Mouse (Mus musculus) bone marrow macrophage, adult 2 months (primary cell): ENCODE data around the gene Rbm42. TPM values are rescaled to one million over a fixed set of nuclear protein-coding genes. Genes with fewer than 3 reads are reported as not detected.

ENCODE experiments used
- H3K27ac ChIP-seq: 2 replicates; pipeline ENCODE4 v1.5.1; 2012; ENCODE audit warnings: low read depth, low read length; ENCODE audit not compliant: insufficient read depth
- H3K4me1 ChIP-seq: 2 replicates; pipeline ENCODE4 v1.6.1; 2012; ENCODE audit warnings: low read length; ENCODE audit not compliant: control insufficient read depth, insufficient read depth
- H3K4me3 ChIP-seq: 2 replicates; pipeline ENCODE4 v1.5.1; 2012; ENCODE audit warnings: mild to moderate bottlenecking, low read length, moderate library complexity; ENCODE audit not compliant: insufficient read depth
- CTCF ChIP-seq: IDR thresholded peaks from 2 replicates; pipeline ENCODE4 v1.5.1; 2012; ENCODE audit warnings: low read depth, mild to moderate bottlenecking, low read length, moderate library complexity
- POLR2A ChIP-seq: IDR thresholded peaks from 2 replicates; pipeline ENCODE4 v1.6.1; 2012; ENCODE audit warnings: mild to moderate bottlenecking, low read depth, low read length, borderline replicate concordance
- polyA plus RNA-seq: library from polyadenylated mRNA; stranded (reverse); fragments of >200 nt; gene quantifications from 2 replicates; pipeline ENCODE4 v1.2.4, GENCODE M21; 2012; ENCODE audit not compliant: missing spikeins, insufficient read depth, insufficient read length

The Rbm42 gene
- polyA plus RNA-seq, 1 experiment = 59.6 TPM

DNA sequence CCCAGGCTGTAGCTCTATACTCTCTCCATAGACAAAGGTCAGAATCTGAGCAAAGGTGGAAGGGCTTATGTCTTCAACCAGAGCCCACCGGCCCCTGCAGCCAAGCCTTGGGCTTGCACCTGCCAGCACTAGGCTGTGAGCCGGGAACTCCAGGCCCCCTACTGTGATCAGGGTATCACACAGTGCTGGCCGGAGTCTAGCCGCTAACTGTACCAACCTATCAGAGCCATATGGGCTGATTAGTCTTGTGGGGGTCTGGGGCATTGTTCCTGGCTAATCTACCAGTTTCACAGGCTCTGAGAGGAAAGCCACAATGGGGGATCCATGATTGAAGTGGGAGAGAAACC, 58.5 kb downstream of the Rbm42 start:
- Histone ChIP-seq H3K4me1 (peaks cover 47% of the 10 kb centered on the region), H3K4me3 (no peak overlapping the region), H3K27ac (no peak overlapping the region)
- TF ChIP-seq CTCF (no peak), POLR2A (no peak)

Other genes with a start within 250 kb of the Rbm42 start
- 3,702 and 3,978 TPM in 2 replicates for gene Tyrobp, start 236.6 kb downstream of the Rbm42 start, polyA plus RNA-seq
- gene Hcst, start 230.5 kb downstream of the Rbm42 start, polyA plus RNA-seq = 53.0 and 56.7 TPM in 2 replicates
- gene Nfkbid, start 228.6 kb downstream of the Rbm42 start, polyA plus RNA-seq = 18.6 and 22.4 TPM in 2 replicates
- 2.0 and 2.3 TPM in 2 replicates for gene Aplp1, start 204.8 kb downstream of the Rbm42 start, polyA plus RNA-seq
- gene Kirrel2, start 192.6 kb downstream of the Rbm42 start, polyA plus RNA-seq = not detected in 2 replicates
- gene Nphs1, start 192.0 kb downstream of the Rbm42 start, polyA plus RNA-seq = not detected in 2 replicates
- not detected in 2 replicates for gene Prodh2, start 156.7 kb downstream of the Rbm42 start, polyA plus RNA-seq
- gene Arhgap33, start 115.3 kb downstream of the Rbm42 start, polyA plus RNA-seq = 8.4 and 9.5 TPM in 2 replicates
- gene Hspb6, start 98.1 kb downstream of the Rbm42 start, polyA plus RNA-seq = 12.0 and 14.6 TPM in 2 replicates
- gene Proser3, start 98.0 kb downstream of the Rbm42 start, polyA plus RNA-seq = 8.8 and 12.2 TPM in 2 replicates
- 29.6 and 44.3 TPM in 2 replicates for gene Lin37, start 90.5 kb downstream of the Rbm42 start, polyA plus RNA-seq
- 62.1 and 74.5 TPM in 2 replicates for gene U2af1l4, start 87.0 kb downstream of the Rbm42 start, polyA plus RNA-seq
- 7.9 and 12.2 TPM in 2 replicates for gene Gm49396, start 87.0 kb downstream of the Rbm42 start, polyA plus RNA-seq
- gene Psenen, start 86.7 kb downstream of the Rbm42 start, polyA plus RNA-seq = 204 and 236 TPM in 2 replicates
- 1.3 and 2.1 TPM in 2 replicates for gene Igflr1, start 84.9 kb downstream of the Rbm42 start, polyA plus RNA-seq
- 36.2 and 38.4 TPM in 2 replicates for gene Kmt2b, start 61.6 kb downstream of the Rbm42 start, polyA plus RNA-seq
- 0.45 TPM in 1 of 2 replicates, not detected in the other for gene Zbtb32, start 51.4 kb downstream of the Rbm42 start, polyA plus RNA-seq
- gene Upk1a, start 37.5 kb downstream of the Rbm42 start, polyA plus RNA-seq = not detected in 2 replicates
- gene Cox6b1, start 24.2 kb downstream of the Rbm42 start, polyA plus RNA-seq = 553 and 612 TPM in 2 replicates
- not detected in 2 replicates for gene Etv2, start 14.5 kb downstream of the Rbm42 start, polyA plus RNA-seq
- gene Haus5, start 14.7 kb upstream of the Rbm42 start, polyA plus RNA-seq = 16.8 and 18.7 TPM in 2 replicates
- not detected in 2 replicates for gene Pmis2, start 21.3 kb upstream of the Rbm42 start, polyA plus RNA-seq
- gene 2200002J24Rik, start 48.6 kb upstream of the Rbm42 start, polyA plus RNA-seq = not detected in 2 replicates
- not detected in 2 replicates for gene Atp4a, start 61.9 kb upstream of the Rbm42 start, polyA plus RNA-seq
- 74.6 and 80.3 TPM in 2 replicates for gene Tmem147, start 79.2 kb upstream of the Rbm42 start, polyA plus RNA-seq
- not detected in 2 replicates for gene Gapdhs, start 93.4 kb upstream of the Rbm42 start, polyA plus RNA-seq
- gene Sbsn, start 101.2 kb upstream of the Rbm42 start, polyA plus RNA-seq = 6.9 and 8.3 TPM in 2 replicates
- 1.7 and 3.6 TPM in 2 replicates for gene Dmkn, start 113.4 kb upstream of the Rbm42 start, polyA plus RNA-seq
- not detected in 2 replicates for gene Krtdap, start 137.6 kb upstream of the Rbm42 start, polyA plus RNA-seq
- not detected in 2 replicates for gene Ffar2, start 173.5 kb upstream of the Rbm42 start, polyA plus RNA-seq
- gene Ffar3, start 205.9 kb upstream of the Rbm42 start, polyA plus RNA-seq = not detected in 2 replicates
- gene Ffar1, start 211.2 kb upstream of the Rbm42 start, polyA plus RNA-seq = not detected in 2 replicates
- gene Cd22, start 230.0 kb upstream of the Rbm42 start, polyA plus RNA-seq = 6.8 and 8.0 TPM in 2 replicates